8 mouse cellular contexts compared by ENCODE assay signal in the genomic region with DNA sequence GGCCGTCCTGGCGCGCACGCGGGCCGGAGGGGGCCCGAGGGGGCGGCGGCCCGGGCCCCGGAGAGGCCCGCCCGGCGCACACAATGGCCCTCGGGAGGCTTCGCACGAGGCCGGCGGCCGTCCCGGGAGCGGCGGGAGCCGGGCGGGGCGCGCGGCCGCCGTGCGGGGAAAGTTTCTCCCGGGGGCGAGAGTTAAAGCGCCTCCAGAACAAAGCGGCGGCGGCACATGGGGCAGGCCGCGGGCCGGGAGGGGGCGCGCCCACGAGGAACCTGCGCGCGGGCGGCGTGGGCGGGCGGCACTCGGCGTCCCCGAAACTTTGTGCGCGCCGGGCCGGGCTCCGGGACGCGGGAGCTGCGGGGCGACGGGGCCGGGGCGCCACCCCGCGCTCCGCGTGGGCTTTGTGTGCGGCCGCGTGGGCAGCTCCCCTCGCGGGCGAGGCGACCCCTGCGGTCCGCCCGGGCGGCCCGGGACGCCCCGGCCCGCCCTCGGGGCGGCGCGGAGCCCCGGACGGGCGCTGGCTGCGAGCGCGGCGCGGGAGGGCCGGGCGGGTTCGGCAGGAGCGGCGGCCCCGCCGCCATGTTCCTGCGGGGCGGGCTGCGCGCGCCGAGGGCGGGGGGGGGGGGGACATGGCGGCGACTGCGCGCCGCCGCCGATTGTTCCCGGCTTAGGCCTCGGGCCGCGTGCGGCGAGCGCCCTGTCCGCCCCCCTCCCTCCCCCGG. TPM values are rescaled to one million over a fixed set of nuclear protein-coding genes. Genes with fewer than 3 reads are reported as not detected.
DNase-seq lines count a peak whose midpoint lies in the region; ATAC-seq and TF ChIP-seq lines count a peak whose summit lies in the region.

No protein-coding gene starts in this region.

- peaks cover 40% of the 10 kb centered on the region for H3K79me3 ChIP-seq in C2C12 (ENCODE audit: low read depth)

- no peaks in the 10 kb centered on the region for H3K27me3 ChIP-seq in C2C12 (ENCODE audit: control insufficient read depth, insufficient read depth, insufficient read length)
- H3K27me3 ChIP-seq in heart, embryonic 12.5 days (replicated peaks): no peaks in the 10 kb centered on the region
- H3K27me3 ChIP-seq in kidney, postnatal 0 days (ENCODE audit: insufficient read depth, low read length): peaks cover 5% of the 10 kb centered on the region; the same call in 1 of the 2 replicates
- H3K27me3 ChIP-seq in lung, postnatal 0 days (replicated peaks; ENCODE audit: insufficient read depth, low read length): no peaks in the 10 kb centered on the region

- peak overlapping the region; percentile 84 for H3K4me2 ChIP-seq in heart, embryonic 12.5 days
- H3K4me2 ChIP-seq in kidney, postnatal 0 days (ENCODE audit: low read length): peak overlapping the region; percentile 91
- H3K4me2 ChIP-seq in lung, postnatal 0 days (replicated peaks; ENCODE audit: low read depth, low read length): peak overlapping the region; percentile 87

- H3K4me3 ChIP-seq in C2C12 (ENCODE audit: insufficient read depth, poor library complexity, severe bottlenecking): peak overlapping the region; percentile 68
- H3K4me3 ChIP-seq in ES-E14 (ENCODE audit: insufficient read depth in 1 of 2, low read depth in 1 of 2, low read length in 2 of 2, poor library complexity in 1 of 2, severe bottlenecking in 1 of 2): peak overlapping the region; percentile 50 to 92; a peak in 3 of 4 replicates
- peak overlapping the region; percentile 47; the same call in 1 of the 2 replicates for H3K4me3 ChIP-seq in cortical plate, adult 2 months (ENCODE audit: insufficient read depth, low read length)
- peak overlapping the region; percentile 91 for H3K4me3 ChIP-seq in heart, embryonic 12.5 days
- H3K4me3 ChIP-seq in kidney, postnatal 0 days (replicated peaks; ENCODE audit: low read depth, low read length): peak overlapping the region; percentile 94
- peak overlapping the region; percentile 86 for H3K4me3 ChIP-seq in lung, postnatal 0 days (ENCODE audit: low read depth, low read length)

- peak; percentile 63 for ATAC-seq in heart, embryonic 12.5 days (ENCODE audit: insufficient number of reproducible peaks, low FRiP score)
- ATAC-seq in kidney, postnatal 0 days (replicated peaks; ENCODE audit: low FRiP score, low read depth): peak; percentile 29
- ATAC-seq in lung, postnatal 0 days: peak; percentile 59
- ATAC-seq in megakaryocyte-erythroid progenitor cell, adult 5-6 weeks (replicated peaks; ENCODE audit: low FRiP score, low TSS enrichment, poor library complexity, severe bottlenecking): no peak

- H3K36me3 ChIP-seq in C2C12 (ENCODE audit: control insufficient read depth, insufficient read depth): peaks cover 44% of the 10 kb centered on the region
- peaks cover 28% of the 10 kb centered on the region for H3K36me3 ChIP-seq in ES-E14 (ENCODE audit: control insufficient read depth, insufficient read depth, low read length, poor library complexity, severe bottlenecking)
- H3K36me3 ChIP-seq in heart, embryonic 12.5 days: peaks cover 22% of the 10 kb centered on the region
- H3K36me3 ChIP-seq in kidney, postnatal 0 days (ENCODE audit: insufficient read depth, low read length): peaks cover 23% of the 10 kb centered on the region
- H3K36me3 ChIP-seq in lung, postnatal 0 days (ENCODE audit: insufficient read depth, low read length): peaks cover 8% of the 10 kb centered on the region

- H3K4me1 ChIP-seq in ES-E14 (ENCODE audit: control insufficient read depth in 2 of 2, insufficient read depth in 2 of 2, low read length in 2 of 2, poor library complexity in 1 of 2): peaks cover 0 to 5% of the 10 kb centered on the region in 2 experiments; a peak in 1 of 4 replicates
- H3K4me1 ChIP-seq in cortical plate, adult 2 months (ENCODE audit: control insufficient read depth, insufficient read depth, low read length): no peaks in the 10 kb centered on the region
- H3K4me1 ChIP-seq in heart, embryonic 12.5 days (replicated peaks): peaks cover 21% of the 10 kb centered on the region
- peaks cover 9% of the 10 kb centered on the region; the same call in 1 of the 2 replicates for H3K4me1 ChIP-seq in kidney, postnatal 0 days (replicated peaks; ENCODE audit: insufficient read depth, low read length)
- H3K4me1 ChIP-seq in lung, postnatal 0 days (ENCODE audit: insufficient read depth, low read depth, low read length): no peaks in the 10 kb centered on the region; the same call in 1 of the 2 replicates

- no peak for DNase-seq in ES-E14 (ENCODE audit: low read depth, low spot score)
- no peak for DNase-seq in kidney, postnatal 0 days (ENCODE audit: low spot score)
- DNase-seq in lung, postnatal 0 days (ENCODE audit: low spot score): peak; percentile 17
- DNase-seq in right cerebral cortex, postnatal 4 days: peak; percentile 46

- no peak for TF ChIP-seq POLR2A in cortical plate, adult 2 months (IDR thresholded peaks at IDR 0.05; ENCODE audit: extremely low read depth, insufficient read depth, low read length)

- WGBS in heart, embryonic 12.5 days: under 1% methylated on average over 76 of the region's 126 CpGs
- under 1% methylated on average over 53 of the region's 126 CpGs for WGBS in kidney, postnatal 0 days
- WGBS in lung, postnatal 0 days: 3% methylated on average over 15 of the region's 126 CpGs

- peak overlapping the region; percentile 99 for H3ac ChIP-seq in C2C12 (ENCODE audit: control insufficient read depth, insufficient read length, low read depth)

- TF ChIP-seq CTCF in C2C12 (IDR thresholded peaks at IDR 0.05; ENCODE audit: control insufficient read depth, insufficient read depth, insufficient read length): no peak
- TF ChIP-seq CTCF in cortical plate, adult 2 months (IDR thresholded peaks at IDR 0.05; ENCODE audit: extremely low read depth, insufficient read depth, low read length): no peak
- no peak for TF ChIP-seq CTCF in kidney, postnatal 0 days (IDR thresholded peaks at IDR 0.05; ENCODE audit: low read depth)
- no peak for TF ChIP-seq CTCF in lung, postnatal 0 days (IDR thresholded peaks at IDR 0.05)

- peak overlapping the region; percentile 95 for H3K9ac ChIP-seq in ES-E14 (ENCODE audit: insufficient read depth, low read depth, low read length, poor library complexity, severe bottlenecking)
- H3K9ac ChIP-seq in heart, embryonic 12.5 days: peak overlapping the region; percentile 100
- H3K9ac ChIP-seq in kidney, postnatal 0 days (ENCODE audit: low read depth, low read length): peak overlapping the region; percentile 92
- peak overlapping the region; percentile 81 for H3K9ac ChIP-seq in lung, postnatal 0 days (replicated peaks; ENCODE audit: low read depth)

- in situ Hi-C loops in ES-E14 (cut with MboI; ENCODE audit: low sequenced_read_pairs in 2 of 2, unreplicated experiment in 2 of 2): no loop called here

- H3K9me3 ChIP-seq in ES-E14 (ENCODE audit: control insufficient read depth, insufficient read depth, low read depth, low read length): no peaks in the 10 kb centered on the region
- H3K9me3 ChIP-seq in heart, embryonic 12.5 days (replicated peaks): no peaks in the 10 kb centered on the region
- H3K9me3 ChIP-seq in kidney, postnatal 0 days (replicated peaks; ENCODE audit: low read length): no peaks in the 10 kb centered on the region
- H3K9me3 ChIP-seq in lung, postnatal 0 days (ENCODE audit: low read length): no peaks in the 10 kb centered on the region

- peak overlapping the region; percentile 98 for H3K27ac ChIP-seq in ES-E14 (ENCODE audit: insufficient read depth, low read depth, low read length, poor library complexity, severe bottlenecking)
- H3K27ac ChIP-seq in cortical plate, adult 2 months (ENCODE audit: insufficient read depth, low read length): peak overlapping the region; percentile 70; the same call in 1 of the 2 replicates
- peak overlapping the region; percentile 97 for H3K27ac ChIP-seq in heart, embryonic 12.5 days (ENCODE audit: poor library complexity, severe bottlenecking)
- peak overlapping the region; percentile 93 for H3K27ac ChIP-seq in kidney, postnatal 0 days
- H3K27ac ChIP-seq in lung, postnatal 0 days (ENCODE audit: low read length): peak overlapping the region; percentile 95

- no peak for TF ChIP-seq EP300 in lung, postnatal 0 days (IDR thresholded peaks at IDR 0.05)

- H3K79me2 ChIP-seq in C2C12 (ENCODE audit: control insufficient read depth, insufficient read depth): peaks cover 53% of the 10 kb centered on the region

TF ChIP-seq in C2C12, 6 proteins besides CTCF, POLR2A, EP300 and RAD21:
- TF ChIP-seq MYOD1 (IDR thresholded peaks at IDR 0.05; ENCODE audit: control insufficient read depth, insufficient read length, low read depth): no peak
- no peak for TF ChIP-seq CEBPB (IDR thresholded peaks at IDR 0.05; ENCODE audit: low read depth)
- TF ChIP-seq MAX (IDR thresholded peaks at IDR 0.05): no peak
- no peak for TF ChIP-seq FOSL1 (IDR thresholded peaks at IDR 0.05; ENCODE audit: insufficient read depth, low read length, poor library complexity, severe bottlenecking)
- no peak for TF ChIP-seq USF1 (IDR thresholded peaks at IDR 0.05; ENCODE audit: low read depth)
- TF ChIP-seq MYOG (IDR thresholded peaks at IDR 0.05; ENCODE audit: control insufficient read depth, extremely low read depth, insufficient read length): no peak

TF ChIP-seq in ES-E14, 5 proteins besides CTCF, POLR2A, EP300 and RAD21:
- no peak for TF ChIP-seq CHD2 (IDR thresholded peaks at IDR 0.05; ENCODE audit: low read depth, low read length)
- no peak for TF ChIP-seq ZC3H11A (IDR thresholded peaks at IDR 0.05; ENCODE audit: borderline replicate concordance, low read depth, low read length)
- TF ChIP-seq HCFC1 (IDR thresholded peaks at IDR 0.05; ENCODE audit: borderline replicate concordance, insufficient read depth, low read length): no peak
- no peak for TF ChIP-seq ZNF384 (IDR thresholded peaks at IDR 0.05; ENCODE audit: low read depth, low read length)
- TF ChIP-seq MAFK (IDR thresholded peaks at IDR 0.05; ENCODE audit: insufficient read depth, low read depth, low read length): no peak

RNA-seq across cellular contexts. Expression of a gene that starts 50.5 kb away (rescaled TPM):
- polyA plus RNA-seq in C2C12 (2012; fragmentation: generic; extraction: Trizol): not detected
- 0.37 and 0.40 TPM in 2 replicates for total RNA-seq in ES-E14 (2012; rRNA removed)
- polyA plus RNA-seq in cortical plate, adult 2 months (2012; rRNA removed): 48.8 and 49.6 TPM in 2 replicates
- polyA plus RNA-seq in heart, embryonic 12.5 days (2016; fragmentation: Nextera tagmentation; extraction: Ambion mirVana): 0.53 and 0.57 TPM in 2 replicates
- 18.5 and 19.8 TPM in 2 replicates for polyA plus RNA-seq in kidney, postnatal 0 days (2015; fragmentation: Nextera tagmentation; extraction: Ambion mirVana)
- 0.08 and 0.16 TPM in 2 replicates for polyA plus RNA-seq in lung, postnatal 0 days (2015; fragmentation: Nextera tagmentation; extraction: Ambion mirVana)
- not detected in 2 replicates for total RNA-seq in megakaryocyte-erythroid progenitor cell, adult 5-6 weeks (2014; fragmentation: Nextera tagmentation)
- total RNA-seq in megakaryocyte-erythroid progenitor cell, adult 5-6 weeks (2017): 0.15 and 1.3 TPM in 2 replicates

Comparison
In these comparisons a context has a peak if more than half of its experiments do, and no peak if none do; other contexts are left out.
1. DNase-seq: peak in lung, postnatal 0 days (single experiment) and right cerebral cortex, postnatal 4 days (single experiment); none in ES-E14 (single experiment) and kidney, postnatal 0 days (single experiment).
2. RNA of a gene that starts 50.5 kb away (polyA plus RNA-seq): 48.8 to 49.6 TPM in cortical plate, adult 2 months and 18.5 to 19.8 TPM in kidney, postnatal 0 days; 0.53 to 0.57 TPM in heart, embryonic 12.5 days, 0.08 to 0.16 TPM in lung, postnatal 0 days and not detected in C2C12 (single experiment); every median in the first group is over 10 times any median in the second.
3. Peak in every context shown above with its lines, with median percentiles within 50 percentile points of each other: H3K4me3 ChIP-seq, H3K27ac ChIP-seq, H3K9ac ChIP-seq and H3K4me2 ChIP-seq.